Mouse (Mus musculus) stomach, postnatal 0 days (tissue): Measurements from ENCODE around the gene Ccsap. TPM values are rescaled to one million over a fixed set of nuclear protein-coding genes. Genes with fewer than 3 reads are reported as not detected.

ENCODE experiments used
- ATAC-seq: fragments of 200-750 bp; cut with Nextera tagmentation; 2 replicates; pipeline ENCODE4 v1.8.0; 2017; ENCODE audit not compliant: low FRiP score, low TSS enrichment
- DNase-seq: peaks from one replicate; pipeline ENCODE4 v3.0.0-alpha.2; 2016; ENCODE audit warnings: low spot score
- H3K27ac ChIP-seq: fragments of 300-500 bp; sonication (generic); replicated peaks from 2 replicates; pipeline ENCODE4 v1.5.1; 2014; ENCODE audit warnings: mild to moderate bottlenecking, control low read depth
- H3K27me3 ChIP-seq: fragments of 300-500 bp; sonication (generic); 2 replicates; pipeline ENCODE4 v1.6.1; 2014; ENCODE audit warnings: low read length; ENCODE audit not compliant: control insufficient read depth, insufficient read depth
- H3K36me3 ChIP-seq: fragments of 300-500 bp; sonication (generic); 2 replicates; pipeline ENCODE4 v1.6.1; 2014; ENCODE audit warnings: low read length, mixed read lengths; ENCODE audit not compliant: control insufficient read depth, insufficient read depth
- H3K4me1 ChIP-seq: fragments of 300-500 bp; sonication (generic); replicated peaks from 2 replicates; pipeline ENCODE4 v1.6.1; 2014; ENCODE audit warnings: antibody characterized with exemption; ENCODE audit not compliant: control insufficient read depth, insufficient read depth
- H3K4me2 ChIP-seq: fragments of 300-500 bp; sonication (generic); replicated peaks from 2 replicates; pipeline ENCODE4 v1.6.1; 2014; ENCODE audit warnings: low read depth, mild to moderate bottlenecking, control low read depth, moderate library complexity
- H3K4me3 ChIP-seq: fragments of 300-500 bp; sonication (generic); 2 replicates; pipeline ENCODE4 v1.5.1; 2014; ENCODE audit warnings: low read depth, low read length, control low read depth
- H3K9ac ChIP-seq: fragments of 300-500 bp; sonication (generic); 2 replicates; pipeline ENCODE4 v1.6.1; 2014; ENCODE audit warnings: mild to moderate bottlenecking, low read length, control low read depth, mixed read lengths
- H3K9me3 ChIP-seq: fragments of 300-500 bp; sonication (generic); 2 replicates; pipeline ENCODE4 v1.6.1; 2016; ENCODE audit warnings: low read length; ENCODE audit not compliant: control insufficient read depth
- CTCF ChIP-seq: IDR thresholded peaks from 2 replicates; pipeline ENCODE4 v1.5.1; 2016; ENCODE audit warnings: antibody characterized with exemption, low read depth, mild to moderate bottlenecking, moderate library complexity
- EP300 ChIP-seq: optimal IDR thresholded peaks from 2 replicates; pipeline ENCODE3; 2016; ENCODE audit warnings: antibody characterized with exemption
- WGBS: fragments of 180-500 bp; shearing (Covaris S2); extraction: QIAGEN DNeasy Blood & Tissue Kit; methylation state at CpG from one replicate; pipeline ENCODE4 v1.1.7; 2014; 5-methylcytosine and 5-hydroxymethylcytosine counted together
- polyA plus RNA-seq: library from polyadenylated mRNA; unstranded; fragments of >200 nt; fragmentation: Nextera tagmentation; extraction: Ambion mirVana; gene quantifications from 2 replicates; pipeline ENCODE4 v1.2.1, GENCODE M21; 2015

Ccsap gene
- polyA plus RNA-seq: 0.91 and 1.2 TPM in 2 replicates

DNA sequence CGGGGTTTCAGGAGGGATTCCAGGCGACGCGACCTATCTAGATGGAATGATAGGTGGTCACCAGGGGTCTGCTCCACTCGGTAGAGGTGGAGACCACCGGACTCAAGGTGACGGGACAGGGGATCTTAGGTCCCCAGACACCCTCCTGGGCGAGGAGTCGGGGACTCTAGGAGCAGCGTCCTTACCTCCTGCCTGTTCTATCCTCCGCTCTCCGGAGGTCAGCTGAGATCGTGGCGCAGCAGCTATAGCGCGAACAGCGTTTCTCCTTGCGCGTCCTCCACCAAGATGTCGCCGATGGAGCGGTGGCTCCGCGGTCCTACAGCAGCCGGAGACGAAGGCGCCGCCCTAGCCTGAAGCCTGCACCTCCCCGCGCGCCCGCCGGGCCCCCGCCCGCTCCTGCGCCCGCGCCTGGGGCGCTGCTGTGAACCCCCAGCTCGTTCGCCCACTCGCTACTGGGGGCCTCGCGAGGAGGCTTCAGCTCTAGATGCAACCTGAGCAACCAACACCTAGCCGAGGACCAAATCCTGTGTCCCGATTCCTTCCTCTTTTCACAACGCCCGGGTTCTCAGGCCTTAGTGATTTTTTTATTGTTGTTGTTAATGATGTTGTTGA lies at the start of gene Ccsap:
Gene Ccsap, minus strand, starts transcription at position 562 of the 612 bp plus-strand sequence.
- H3K9ac ChIP-seq: peak within 1 kb of the TSS; percentile 73
- H3K27ac ChIP-seq: peak within 1 kb of the TSS; percentile 56; the same call in 1 of the 2 replicates
- ATAC-seq (peak; percentile 70), DNase-seq (no peak)
- peak within 1 kb of the TSS; percentile 81 for H3K4me3 ChIP-seq
- H3K4me2 ChIP-seq: peak within 1 kb of the TSS; percentile 98
- TF ChIP-seq EP300: no peak
- no peak for TF ChIP-seq CTCF
- no peaks in the 10 kb centered on the region for H3K4me1 ChIP-seq
- H3K9me3 ChIP-seq: no peaks in the 10 kb centered on the region
- H3K27me3 ChIP-seq: no peaks in the 10 kb centered on the region
- WGBS: 1% methylated on average over 45 of the region's 48 CpGs
- no peaks in the 10 kb centered on the region for H3K36me3 ChIP-seq

DNA sequence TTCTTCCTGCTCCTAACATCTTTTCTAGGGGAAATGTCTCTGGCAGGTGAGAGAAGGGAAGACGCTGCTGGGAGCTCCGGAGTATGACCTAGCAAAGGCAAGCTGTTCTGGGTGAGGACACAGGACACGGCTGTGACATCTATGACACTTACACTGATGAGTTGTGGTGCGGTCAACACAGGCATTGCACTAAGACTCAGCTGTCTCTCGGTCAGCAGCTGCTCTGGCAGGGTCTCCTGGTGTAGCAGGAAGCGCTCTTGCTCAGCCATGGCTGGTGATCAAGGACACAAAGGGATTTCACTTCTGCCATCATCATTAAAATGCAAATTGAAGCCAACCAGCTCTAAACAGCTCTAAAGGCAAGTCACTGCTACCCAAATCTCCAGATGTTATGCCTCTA lies 47.6 kb upstream of the Ccsap start:
- DNase-seq: no peak
- Histone ChIP-seq H3K4me1 (no peaks in the 10 kb centered on the region), H3K27me3 (no peaks in the 10 kb centered on the region), H3K36me3 (peaks cover 17% of the 10 kb centered on the region), H3K9ac (no peak overlapping the region), H3K4me3 (no peak overlapping the region), H3K9me3 (no peaks in the 10 kb centered on the region), H3K4me2 (no peak overlapping the region), H3K27ac (no peak overlapping the region)
- TF ChIP-seq CTCF (no peak), EP300 (no peak)
- no peak for ATAC-seq
- 88% methylated on average over 6 of the region's 6 CpGs for WGBS

DNA sequence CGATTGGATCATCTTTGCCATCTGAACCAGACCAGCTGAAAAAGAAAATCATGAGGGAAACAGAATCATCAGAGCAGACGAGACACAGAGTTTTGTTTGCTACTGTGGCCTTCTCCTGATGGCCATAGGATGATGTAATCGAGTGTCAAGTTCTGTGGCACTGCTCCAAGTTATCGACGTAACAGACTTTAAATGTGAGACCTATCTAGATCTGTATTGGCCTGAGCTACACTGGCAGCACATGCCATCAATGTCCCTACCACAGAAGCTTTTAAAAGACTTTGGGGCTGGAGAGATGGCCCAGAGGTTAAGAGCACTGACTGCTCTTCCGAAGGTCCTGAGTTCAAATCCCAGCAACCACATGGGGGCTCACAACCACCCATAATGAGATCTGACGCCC lies 42.6 kb upstream of the Ccsap start:
- no peaks in the 10 kb centered on the region for H3K9me3 ChIP-seq
- WGBS: 81% methylated on average over 7 of the region's 7 CpGs
- no peak overlapping the region for H3K4me2 ChIP-seq
- no peaks in the 10 kb centered on the region for H3K4me1 ChIP-seq
- TF ChIP-seq CTCF (no peak), EP300 (no peak)
- no peak for DNase-seq
- peaks cover 8% of the 10 kb centered on the region; the same call in 1 of the 2 replicates for H3K36me3 ChIP-seq
- no peak for ATAC-seq
- H3K27me3 ChIP-seq: no peaks in the 10 kb centered on the region
- no peak overlapping the region for H3K4me3 ChIP-seq
- H3K27ac ChIP-seq: no peak overlapping the region
- H3K9ac ChIP-seq: no peak overlapping the region

DNA sequence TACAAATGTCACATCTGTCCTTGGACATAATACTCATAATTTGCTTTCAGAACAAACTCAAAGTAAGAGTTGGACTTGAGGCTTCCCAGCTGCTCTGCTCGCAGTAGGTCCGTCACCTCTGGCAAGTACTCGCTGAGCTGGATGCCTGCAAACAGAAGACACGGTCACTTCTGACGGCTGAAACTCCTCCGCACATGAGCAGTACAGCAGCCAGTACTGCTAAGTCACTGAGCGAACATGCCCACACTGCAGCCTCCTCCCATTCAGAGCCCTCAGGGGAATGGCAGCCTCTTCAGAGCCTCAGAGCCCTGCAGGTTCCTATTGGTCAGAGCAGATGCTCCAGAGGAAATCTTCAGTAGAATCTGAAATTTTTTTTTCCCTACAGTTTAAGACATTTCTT lies 39.4 kb upstream of the Ccsap start:
- WGBS: 82% methylated on average over 7 of the region's 7 CpGs
- no peak overlapping the region for H3K4me3 ChIP-seq
- TF ChIP-seq CTCF (no peak), EP300 (no peak)
- no peak overlapping the region for H3K9ac ChIP-seq
- DNase-seq: no peak
- no peaks in the 10 kb centered on the region for H3K27me3 ChIP-seq
- no peak overlapping the region for H3K4me2 ChIP-seq
- H3K9me3 ChIP-seq: no peaks in the 10 kb centered on the region
- H3K27ac ChIP-seq: no peak overlapping the region
- no peaks in the 10 kb centered on the region for H3K4me1 ChIP-seq
- ATAC-seq: no peak
- peaks cover 3% of the 10 kb centered on the region; the same call in 1 of the 2 replicates for H3K36me3 ChIP-seq

DNA sequence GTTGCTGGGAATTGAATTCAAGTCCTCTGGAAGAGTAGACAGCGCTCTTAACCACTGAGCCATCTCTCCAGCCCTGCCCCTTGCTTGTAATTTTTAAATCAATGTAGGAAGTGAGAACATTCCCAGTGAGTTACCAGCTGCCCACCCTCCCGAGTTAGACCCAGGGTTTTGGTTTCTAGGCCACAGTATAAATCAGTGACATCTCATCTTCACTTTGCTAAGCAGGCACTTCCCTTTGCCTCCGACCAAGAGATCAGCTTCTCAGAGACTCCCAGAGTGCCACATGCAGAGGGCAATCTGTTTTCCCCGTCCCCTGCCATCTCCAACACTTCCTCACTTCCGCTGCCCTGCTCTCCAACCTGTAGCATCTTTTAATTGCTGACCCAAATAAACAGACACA lies 38.6 kb upstream of the Ccsap start:
- no peak overlapping the region for H3K4me2 ChIP-seq
- H3K27ac ChIP-seq: no peak overlapping the region
- H3K36me3 ChIP-seq: peaks cover 3% of the 10 kb centered on the region; the same call in 1 of the 2 replicates
- DNase-seq (no peak), ATAC-seq (no peak)
- TF ChIP-seq EP300 (no peak), CTCF (no peak)
- H3K27me3 ChIP-seq: no peaks in the 10 kb centered on the region
- WGBS: 87% methylated on average over 5 of the region's 5 CpGs
- no peaks in the 10 kb centered on the region for H3K4me1 ChIP-seq
- H3K9ac ChIP-seq: no peak overlapping the region
- no peak overlapping the region for H3K4me3 ChIP-seq
- H3K9me3 ChIP-seq: no peaks in the 10 kb centered on the region

DNA sequence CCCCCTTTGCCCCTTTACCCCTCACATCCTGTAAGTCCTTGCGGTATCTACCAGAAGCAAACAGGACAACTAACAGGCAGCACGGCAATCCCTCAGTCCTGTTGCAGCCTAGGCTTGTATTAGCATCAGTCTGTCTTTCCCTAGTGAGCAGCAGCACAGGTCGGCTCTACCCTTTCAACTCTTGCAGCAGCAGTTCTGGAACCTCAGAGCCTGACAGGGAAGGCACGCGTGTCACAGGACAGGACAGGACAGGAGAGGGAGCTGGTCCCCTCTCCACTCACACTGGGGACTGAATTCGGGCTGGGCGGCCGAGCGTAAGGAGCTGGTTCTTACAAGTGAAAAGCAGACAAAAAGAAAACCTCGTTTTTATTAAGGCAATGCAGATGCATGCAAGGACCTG lies 36.8 kb upstream of the Ccsap start:
- H3K4me1 ChIP-seq: no peaks in the 10 kb centered on the region; the same call in 1 of the 2 replicates
- H3K9me3 ChIP-seq: no peaks in the 10 kb centered on the region
- ATAC-seq: no peak
- no peak for DNase-seq
- no peak overlapping the region for H3K9ac ChIP-seq
- no peak for TF ChIP-seq EP300
- no peak for TF ChIP-seq CTCF
- WGBS: 48% methylated on average over 10 of the region's 10 CpGs
- peaks cover 2% of the 10 kb centered on the region; the same call in 1 of the 2 replicates for H3K27me3 ChIP-seq
- no peak overlapping the region for H3K27ac ChIP-seq
- H3K36me3 ChIP-seq: peaks cover 2% of the 10 kb centered on the region; the same call in 1 of the 2 replicates
- H3K4me2 ChIP-seq: no peak overlapping the region
- no peak overlapping the region for H3K4me3 ChIP-seq
